Mouse (Mus musculus) T-helper 2 cell (primary cell): ENCODE measurements around the gene Rab5b.
"Not testable (repeated sequence)": the region's sequence is repeated elsewhere in the genome, so short reads cannot be mapped to it uniquely, and the experiment has no call there.

ENCODE experiments used
- in situ Hi-C: fragments of 300-600 bp; cut with MboI, MseI; formaldehyde crosslinking; loops from one replicate; pipeline ENCODE4 v1.15.1; 2025; ENCODE audit warnings: high pct_unique_total_duplicates

Gene Rab5b

GRCm38 (mm10) chr10:128645111-128646011 is 50.7 kb downstream of the Rab5b start, which contains the start of gene Ikzf4:
Ikzf4 (minus strand) TSS chr10:128645991.
- in situ Hi-C loops = no loop called here

- in situ Hi-C loops = no loop called here
These were observed 53.3 kb downstream of the Rab5b start for GRCm38 (mm10) chr10:128642749-128643148.

GRCm38 (mm10) chr10:128641871-128642270 is 54.2 kb downstream of the Rab5b start:
- in situ Hi-C loops = no loop called here

GRCm38 (mm10) chr10:128640891-128641290 is 55.2 kb downstream of the Rab5b start:
- in situ Hi-C loops = no loop called here

- in situ Hi-C loops = loop anchor here (5.0 kb wide), 1 partner anchor 32 kb away; the partner anchor contains the start of gene Suox
These were observed 56.1 kb downstream of the Rab5b start for GRCm38 (mm10) chr10:128639999-128640398.

GRCm38 (mm10) chr10:128637011-128637410 is 59.1 kb downstream of the Rab5b start:
- in situ Hi-C loops = loop anchor here (5.0 kb wide), 1 partner anchor 35 kb away; the partner anchor contains the start of gene Suox

GRCm38 (mm10) chr10:128636561-128636960 is 59.5 kb downstream of the Rab5b start:
- in situ Hi-C loops = loop anchor here (5.0 kb wide), 1 partner anchor 36 kb away; the partner anchor contains the start of gene Suox

- in situ Hi-C loops = loop anchor here (5.0 kb wide), 1 partner anchor 37 kb away; the partner anchor contains the start of gene Suox
These were observed 60.4 kb downstream of the Rab5b start for GRCm38 (mm10) chr10:128635697-128636096.

GRCm38 (mm10) chr10:128631571-128631970 is 64.5 kb downstream of the Rab5b start:
- in situ Hi-C loops = no loop called here

- in situ Hi-C loops = not testable (repeated sequence)
These were observed 65.8 kb downstream of the Rab5b start for GRCm38 (mm10) chr10:128630306-128630705.

GRCm38 (mm10) chr10:128629746-128630145 is 66.3 kb downstream of the Rab5b start:
- in situ Hi-C loops = loop anchor here (10.0 kb wide), 1 partner anchor 1705 kb away; no protein-coding TSS in a partner anchor

- in situ Hi-C loops = loop anchor here (10.0 kb wide), 1 partner anchor 1707 kb away; no protein-coding TSS in a partner anchor
These were observed 68.4 kb downstream of the Rab5b start for GRCm38 (mm10) chr10:128627398-128628317.
